Mouse (Mus musculus) liver, embryonic 16.5 days (tissue): ENCODE results near the gene Chchd5. TPM values are rescaled to one million over a fixed set of nuclear protein-coding genes. Genes with fewer than 3 reads are reported as not detected.

Experiments used
- ATAC-seq: fragments of 200-750 bp; cut with Nextera tagmentation; 2 replicates; pipeline ENCODE4 v1.8.0; 2017; ENCODE audit warnings: low read depth, mild to moderate bottlenecking, moderate number of reproducible peaks, moderate library complexity
- H3K27ac ChIP-seq: fragments of 300-500 bp; sonication (generic); 2 replicates; pipeline ENCODE4 v1.5.1; 2014; ENCODE audit warnings: mild to moderate bottlenecking, low read length
- H3K27me3 ChIP-seq: fragments of 300-500 bp; sonication (generic); 2 replicates; pipeline ENCODE4 v1.6.1; 2014; ENCODE audit warnings: low read depth, low read length, mixed read lengths; ENCODE audit not compliant: control insufficient read depth, insufficient read depth
- H3K36me3 ChIP-seq: fragments of 300-500 bp; sonication (generic); 2 replicates; pipeline ENCODE4 v1.6.1; 2014; ENCODE audit warnings: mild to moderate bottlenecking; ENCODE audit not compliant: control insufficient read depth, insufficient read depth
- H3K4me1 ChIP-seq: fragments of 300-500 bp; sonication (generic); 2 replicates; pipeline ENCODE4 v1.6.1; 2014; ENCODE audit warnings: low read depth, low read length, mixed read lengths; ENCODE audit not compliant: control insufficient read depth
- H3K4me2 ChIP-seq: fragments of 300-500 bp; sonication (generic); 2 replicates; pipeline ENCODE4 v1.6.1; 2014; ENCODE audit warnings: low read depth, low read length, mixed read lengths
- H3K4me3 ChIP-seq: fragments of 300-500 bp; sonication (generic); 2 replicates; pipeline ENCODE4 v1.5.1; 2014; ENCODE audit warnings: low read depth, mild to moderate bottlenecking, low read length
- H3K9ac ChIP-seq: fragments of 300-500 bp; sonication (generic); 2 replicates; pipeline ENCODE4 v1.6.1; 2014; ENCODE audit warnings: low read depth, low read length
- H3K9me3 ChIP-seq: fragments of 300-500 bp; sonication (generic); replicated peaks from 2 replicates; pipeline ENCODE4 v1.6.1; 2016; ENCODE audit warnings: low read length; ENCODE audit not compliant: control insufficient read depth
- WGBS: fragments of 180-500 bp; shearing (Covaris S2); extraction: QIAGEN DNeasy Blood & Tissue Kit; methylation state at CpG from one replicate; pipeline ENCODE4 v1.1.7; 2014; ENCODE audit not compliant: insufficient replicate concordance; 5-methylcytosine and 5-hydroxymethylcytosine counted together
- polyA plus RNA-seq: library from polyadenylated mRNA; unstranded; fragments of >200 nt; fragmentation: Nextera tagmentation; extraction: Ambion mirVana; gene quantifications from 2 replicates; pipeline ENCODE4 v1.2.1, GENCODE M21; 2015

The Chchd5 gene
- polyA plus RNA-seq, 1 experiment from 2014 or later = 10.1 TPM

DNA sequence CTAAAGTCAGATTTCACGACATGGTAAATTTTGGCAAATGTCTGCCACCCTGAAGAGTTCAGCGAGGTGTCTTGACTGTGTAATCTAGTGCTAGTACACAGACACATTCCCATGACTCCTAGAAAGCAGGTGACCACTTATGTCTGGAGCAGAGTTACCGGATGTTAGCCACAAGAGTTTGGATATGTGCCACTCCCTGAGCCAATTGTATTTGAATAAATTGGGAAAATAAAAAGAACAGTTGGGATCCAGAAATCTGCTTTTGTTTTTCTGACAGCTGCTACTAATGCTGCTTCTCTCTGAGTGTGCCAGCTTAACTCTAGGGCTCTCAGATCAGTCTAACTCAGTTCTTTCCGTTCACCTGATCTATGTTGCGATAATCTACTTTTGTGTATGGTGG, 16.6 kb upstream of the Chchd5 start:
- H3K4me2 ChIP-seq = no peak overlapping the region
- 81% methylated on average over 5 of the region's 5 CpGs for WGBS
- ATAC-seq = no peak
- H3K4me3 ChIP-seq = no peak overlapping the region
- H3K9ac ChIP-seq = no peak overlapping the region
- no peaks in the 10 kb centered on the region for H3K4me1 ChIP-seq
- no peaks in the 10 kb centered on the region for H3K27me3 ChIP-seq
- H3K36me3 ChIP-seq = peaks cover 46% of the 10 kb centered on the region
- no peak overlapping the region for H3K27ac ChIP-seq
- H3K9me3 ChIP-seq = no peaks in the 10 kb centered on the region

DNA sequence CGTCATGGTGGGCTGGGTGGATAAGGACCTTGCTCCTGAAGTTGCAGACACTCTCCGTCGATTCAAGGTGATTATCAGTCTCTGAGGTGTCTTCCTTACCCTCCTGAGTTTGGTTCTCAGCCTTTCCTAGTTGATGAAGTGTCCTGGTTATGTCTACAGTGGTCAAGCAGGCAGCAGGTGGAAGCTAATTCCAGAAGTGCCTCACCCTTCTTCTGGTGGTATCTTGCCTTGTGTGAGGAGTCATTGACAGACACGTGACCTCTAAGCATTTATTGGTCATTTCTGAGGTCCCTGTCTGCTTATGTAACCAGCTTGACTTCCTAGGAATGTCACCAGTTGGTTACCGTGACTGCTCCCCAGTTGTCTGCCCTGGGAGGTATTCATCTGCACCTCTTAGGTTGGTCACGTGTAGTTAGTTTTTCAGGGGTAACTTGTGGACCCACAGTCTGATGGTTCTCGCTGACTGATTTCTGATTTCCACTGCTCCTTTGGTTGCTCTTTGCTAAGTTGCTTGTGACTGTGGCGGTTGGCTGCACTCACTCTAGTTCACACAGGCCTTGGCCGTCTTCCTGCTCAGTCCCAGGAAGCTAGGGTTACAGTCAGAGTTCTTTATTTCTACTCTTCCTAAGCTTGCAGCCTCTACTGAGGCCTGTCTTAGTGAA, 13.7 kb upstream of the Chchd5 start:
- no peak for ATAC-seq

DNA sequence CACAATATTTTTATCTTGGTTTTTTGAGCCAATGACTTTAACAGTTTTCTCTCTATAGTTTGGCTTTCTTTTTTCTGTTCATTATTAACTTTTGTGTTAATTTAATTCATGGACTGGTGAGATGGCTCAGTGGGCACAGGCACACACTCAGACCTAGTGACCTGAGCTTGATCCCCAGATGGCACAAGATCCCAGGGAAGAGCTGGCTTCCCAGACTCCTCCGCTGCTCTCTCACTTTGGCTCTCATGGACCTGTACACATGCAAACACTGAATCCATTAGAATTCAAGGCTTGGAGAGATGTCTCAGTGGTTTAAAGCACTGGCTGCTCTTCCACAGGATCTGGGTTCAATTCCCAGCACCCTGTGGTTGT, 13.1 kb upstream of the Chchd5 start:
- no peaks in the 10 kb centered on the region for H3K9me3 ChIP-seq
- no peaks in the 10 kb centered on the region for H3K27me3 ChIP-seq
- H3K27ac ChIP-seq = no peak overlapping the region
- H3K36me3 ChIP-seq = peaks cover 52% of the 10 kb centered on the region
- H3K9ac ChIP-seq = no peak overlapping the region
- WGBS = 95% methylated on average over 1 of the region's 1 CpGs
- H3K4me1 ChIP-seq = no peaks in the 10 kb centered on the region
- H3K4me2 ChIP-seq = no peak overlapping the region
- no peak for ATAC-seq
- no peak overlapping the region for H3K4me3 ChIP-seq

More for the DNA sequence above, 13.7 kb upstream of the Chchd5 start:
- Histone ChIP-seq H3K9ac (no peak overlapping the region), H3K36me3 (peaks cover 48% of the 10 kb centered on the region), H3K9me3 (no peaks in the 10 kb centered on the region), H3K4me1 (no peaks in the 10 kb centered on the region), H3K4me3 (no peak overlapping the region), H3K27me3 (no peaks in the 10 kb centered on the region), H3K4me2 (no peak overlapping the region), H3K27ac (no peak overlapping the region)
- 78% methylated on average over 9 of the region's 9 CpGs for WGBS

DNA sequence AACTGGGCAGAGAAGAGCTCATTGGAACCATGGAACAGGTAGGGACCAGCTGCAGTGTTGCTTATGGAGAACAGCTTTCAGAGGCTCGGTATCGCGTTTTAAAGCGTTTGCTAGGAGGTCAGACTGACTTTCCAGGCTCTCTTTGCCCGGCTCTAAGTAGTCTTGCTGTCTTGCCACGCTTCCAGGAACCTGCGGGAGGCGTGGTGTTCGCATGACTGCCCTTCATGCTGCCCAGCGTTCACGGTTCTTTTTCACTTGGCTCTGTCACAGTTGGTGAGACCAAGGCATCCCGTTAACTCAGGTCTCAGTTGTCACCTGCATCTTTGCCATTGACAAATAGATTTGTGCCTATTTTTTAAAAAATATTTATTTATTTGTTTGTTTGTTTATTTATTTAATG, 11.4 kb upstream of the Chchd5 start:
- H3K4me3 ChIP-seq = no peak overlapping the region
- H3K27me3 ChIP-seq = no peaks in the 10 kb centered on the region
- no peak overlapping the region for H3K4me2 ChIP-seq
- no peak overlapping the region for H3K9ac ChIP-seq
- no peak overlapping the region for H3K27ac ChIP-seq
- 87% methylated on average over 12 of the region's 12 CpGs for WGBS
- no peak for ATAC-seq
- peaks cover 56% of the 10 kb centered on the region for H3K36me3 ChIP-seq
- H3K9me3 ChIP-seq = no peaks in the 10 kb centered on the region
- no peaks in the 10 kb centered on the region for H3K4me1 ChIP-seq

DNA sequence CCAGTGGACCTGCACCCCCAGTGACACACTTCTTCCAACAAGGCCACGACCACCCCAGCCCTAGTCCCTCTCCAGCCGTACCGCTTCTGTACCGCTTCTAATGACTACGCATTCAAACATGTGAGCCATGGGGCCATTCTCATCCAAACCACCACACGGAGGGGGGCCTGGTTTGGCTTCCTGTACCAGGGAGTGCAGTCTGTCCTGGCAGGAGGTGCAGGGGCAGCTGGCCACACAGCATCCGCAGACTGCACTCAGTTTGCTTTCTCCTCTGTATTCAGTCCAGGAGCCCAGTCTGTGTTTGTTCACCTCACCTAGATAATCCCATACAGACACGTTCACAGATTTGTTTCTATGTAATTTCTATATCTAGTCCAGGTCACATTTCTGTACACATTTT, 7.5 kb upstream of the Chchd5 start:
- Histone ChIP-seq H3K4me2 (no peak overlapping the region), H3K4me3 (no peak overlapping the region), H3K36me3 (peaks cover 55% of the 10 kb centered on the region), H3K4me1 (no peaks in the 10 kb centered on the region), H3K9me3 (no peaks in the 10 kb centered on the region), H3K27ac (no peak overlapping the region), H3K9ac (no peak overlapping the region), H3K27me3 (no peaks in the 10 kb centered on the region)
- no peak for ATAC-seq
- 85% methylated on average over 8 of the region's 8 CpGs for WGBS

DNA sequence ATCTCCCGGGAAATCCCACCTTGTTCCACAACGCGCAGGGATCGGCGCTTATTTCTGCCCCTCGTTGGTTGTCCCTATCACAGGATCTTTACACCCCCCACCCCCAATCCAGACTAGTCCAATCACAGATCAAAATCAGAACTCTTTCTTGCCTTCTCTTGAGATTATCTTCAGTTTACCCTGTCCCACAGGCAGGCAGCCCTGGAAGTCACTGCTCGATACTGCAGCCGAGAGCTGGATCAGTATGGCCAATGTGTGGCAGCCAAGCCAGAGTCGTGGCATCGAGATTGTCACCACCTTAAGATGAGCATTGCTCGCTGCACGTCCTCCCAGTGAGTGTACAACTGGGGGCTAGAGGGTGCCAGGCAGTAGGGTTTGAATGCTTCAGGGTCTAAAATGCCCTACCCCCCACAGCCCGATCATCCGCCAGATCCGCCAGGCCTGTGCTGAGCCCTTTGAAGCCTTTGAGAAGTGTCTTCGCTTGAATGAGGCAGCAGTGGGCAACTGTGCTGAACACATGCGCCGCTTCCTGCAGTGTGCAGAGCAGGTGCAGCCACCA, 566 bp downstream of the Chchd5 start:
- Histone ChIP-seq H3K36me3 (peaks cover 19% of the 10 kb centered on the region), H3K9me3 (no peaks in the 10 kb centered on the region), H3K4me1 (peaks cover 20% of the 10 kb centered on the region), H3K9ac (peak overlapping the region; percentile 76), H3K4me2 (peak overlapping the region; percentile 89), H3K27ac (peak overlapping the region; percentile 90), H3K4me3 (peak overlapping the region; percentile 80), H3K27me3 (no peaks in the 10 kb centered on the region)
- 28% methylated on average over 18 of the region's 18 CpGs for WGBS
- ATAC-seq = 0 out of 2 replicates have a peak, but pooled peaks have one; percentile 6

DNA sequence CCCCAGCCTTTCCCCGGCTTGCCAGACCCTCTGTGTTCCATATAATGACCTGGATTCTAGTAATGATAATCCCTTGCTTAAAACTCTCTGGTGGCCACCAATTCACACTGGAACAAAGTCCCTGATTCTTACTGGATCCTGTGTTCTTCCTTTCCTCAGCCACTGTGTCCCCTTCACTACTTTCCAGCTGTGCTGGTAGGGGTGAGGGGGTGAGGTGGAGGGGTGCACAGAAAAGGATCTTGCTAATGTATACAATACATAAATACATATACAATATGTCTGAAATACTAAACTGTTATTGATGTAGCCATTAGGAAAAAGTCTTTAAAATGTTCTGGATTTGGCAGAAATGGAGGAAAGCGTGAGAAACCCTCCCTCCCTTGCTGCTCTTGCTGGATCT, 1.3 kb downstream of the Chchd5 start:
- Histone ChIP-seq H3K36me3 (peaks cover 17% of the 10 kb centered on the region), H3K27ac (no peak overlapping the region), H3K9ac (no peak overlapping the region), H3K9me3 (no peaks in the 10 kb centered on the region), H3K4me2 (peak overlapping the region; percentile 89), H3K4me1 (peaks cover 20% of the 10 kb centered on the region), H3K27me3 (no peaks in the 10 kb centered on the region), H3K4me3 (peak overlapping the region; percentile 80)
- ATAC-seq = no peak
- WGBS = 88% methylated on average over 2 of the region's 2 CpGs

DNA sequence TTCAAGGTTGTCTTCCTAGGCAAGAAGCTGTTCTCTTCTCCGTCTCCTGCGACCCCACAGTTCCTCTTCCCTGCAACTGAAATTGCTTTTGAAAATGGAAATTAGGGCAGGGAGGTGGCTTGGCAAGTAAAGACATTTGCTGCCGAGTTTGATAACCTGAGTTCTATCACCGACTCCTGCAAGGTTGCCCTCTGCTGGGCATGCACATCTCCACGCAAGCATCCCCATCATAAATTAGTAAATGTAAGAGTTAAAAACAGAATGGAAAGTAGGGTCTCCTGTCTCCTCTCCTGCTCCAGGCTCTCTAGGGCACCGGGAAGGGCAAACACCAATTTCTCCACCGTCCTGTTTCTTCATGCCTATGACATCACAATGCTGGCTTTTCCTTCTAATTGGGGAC, 2.7 kb downstream of the Chchd5 start:
- H3K4me2 ChIP-seq = no peak overlapping the region
- H3K9me3 ChIP-seq = no peaks in the 10 kb centered on the region
- 77% methylated on average over 7 of the region's 7 CpGs for WGBS
- peaks cover 11% of the 10 kb centered on the region for H3K36me3 ChIP-seq
- H3K9ac ChIP-seq = no peak overlapping the region
- ATAC-seq = no peak
- H3K4me3 ChIP-seq = no peak overlapping the region
- H3K27me3 ChIP-seq = no peaks in the 10 kb centered on the region
- no peak overlapping the region for H3K27ac ChIP-seq
- H3K4me1 ChIP-seq = peaks cover 20% of the 10 kb centered on the region

DNA sequence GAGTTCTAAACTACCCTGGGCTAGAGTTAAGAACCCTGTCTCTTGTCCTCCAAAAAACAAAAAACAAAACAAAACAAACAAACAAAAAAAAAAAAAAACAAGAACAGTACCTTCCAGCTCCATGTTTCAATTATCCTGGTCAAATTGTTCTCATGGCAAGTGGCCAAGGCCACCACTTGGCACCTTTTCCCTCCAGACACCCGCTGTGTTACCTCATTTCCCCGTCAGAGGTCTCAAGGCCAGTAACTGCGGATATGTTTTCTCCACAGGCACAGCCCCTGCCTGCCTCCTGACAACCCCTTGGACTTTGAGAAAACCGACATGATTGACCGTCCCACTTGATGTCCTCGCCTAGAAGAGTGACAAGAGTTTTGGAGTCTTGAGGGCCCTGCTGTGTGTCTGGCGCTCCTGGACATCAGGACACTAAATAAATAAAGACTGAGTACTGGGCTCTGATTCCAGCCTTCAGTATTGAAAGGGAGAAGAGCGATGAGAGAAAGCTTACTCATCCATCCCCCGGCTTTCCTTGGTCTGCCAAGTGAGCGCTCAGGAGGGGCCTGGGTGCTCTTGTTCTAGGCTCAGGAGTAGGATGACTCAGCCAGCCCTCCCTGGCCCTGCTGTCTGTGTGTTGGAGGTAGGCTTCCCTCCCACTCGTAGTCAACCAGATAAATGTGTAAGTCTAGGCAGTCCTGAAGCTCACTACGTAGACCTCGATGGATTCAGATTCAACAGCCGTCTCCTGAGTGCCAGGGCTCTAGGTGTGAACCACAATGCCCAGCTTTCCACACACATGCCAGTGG, 3.7 kb downstream of the Chchd5 start:
- Histone ChIP-seq H3K4me3 (no peak overlapping the region), H3K36me3 (peaks cover 11% of the 10 kb centered on the region), H3K27ac (no peak overlapping the region), H3K4me2 (no peak overlapping the region), H3K27me3 (no peaks in the 10 kb centered on the region), H3K9ac (no peak overlapping the region), H3K4me1 (peaks cover 20% of the 10 kb centered on the region), H3K9me3 (no peaks in the 10 kb centered on the region)
- 87% methylated on average over 14 of the region's 14 CpGs for WGBS
- ATAC-seq = no peak
